Comparison of ENCODE assay signal across 26 mouse cellular contexts in genomic region chr2:3645741-3646140, GRCm38 (mm10).
A peak's percentile ranks its signal among the peaks of the same experiment; 100 is the strongest.
DNase-seq lines count a peak whose midpoint lies in the region; ATAC-seq and TF ChIP-seq lines count a peak whose summit lies in the region.
"Had no signal": no experiment of that assay in that cellular context is flagged by ENCODE, and none has a peak within 500 bp of the region (broad histone marks: within the 10 kb centered on the region; RNA-seq: fewer than 3 reads in every experiment).

No protein-coding gene starts in this region.

- no peak for TF ChIP-seq POLR2A in MEL (IDR thresholded peaks at IDR 0.05; ENCODE audit: control insufficient read depth in 1 of 2, insufficient read depth in 1 of 2, low read depth in 1 of 2, low read length in 2 of 2, poor library complexity in 1 of 2)
- no peak for TF ChIP-seq POLR2A in bone marrow macrophage, adult 2 months (IDR thresholded peaks at IDR 0.05; ENCODE audit: borderline replicate concordance, low read depth, low read length)
- no peak for TF ChIP-seq POLR2A in cerebellum, adult 2 months (IDR thresholded peaks at IDR 0.05; ENCODE audit: borderline replicate concordance, insufficient read depth, low read length)

- peaks cover 11 to 23% of the 10 kb centered on the region in 2 experiments for H3K4me1 ChIP-seq in MEL (ENCODE audit: control insufficient read depth in 1 of 2, insufficient read depth in 2 of 2, low read length in 2 of 2)
- peaks cover 14% of the 10 kb centered on the region for H3K4me1 ChIP-seq in bone marrow macrophage, adult 2 months (ENCODE audit: control insufficient read depth, insufficient read depth, low read length)
- no peaks in the 10 kb centered on the region for H3K4me1 ChIP-seq in cerebellum, adult 2 months (ENCODE audit: control insufficient read depth, insufficient read depth, low read length)
- H3K4me1 ChIP-seq: forebrain, embryonic 10.5 days; forebrain, embryonic 13.5 days; heart, embryonic 12.5 days; heart, embryonic 15.5 days; hindbrain, embryonic 10.5 days; hindbrain, embryonic 13.5 days; intestine, embryonic 15.5 days had no signal

- no peaks in the 10 kb centered on the region for H3K9me3 ChIP-seq in MEL (replicated peaks; ENCODE audit: insufficient read depth, low read length)
- H3K9me3 ChIP-seq: forebrain, embryonic 10.5 days; forebrain, embryonic 13.5 days; heart, embryonic 12.5 days; heart, embryonic 15.5 days; hindbrain, embryonic 10.5 days; hindbrain, embryonic 13.5 days; intestine, embryonic 15.5 days had no signal

- TF ChIP-seq CTCF in MEL (IDR thresholded peaks at IDR 0.05 in 2 of 3, conservative IDR thresholded peaks at IDR 0.05 in 1 of 3; ENCODE audit: control insufficient read depth in 1 of 3, insufficient read depth in 1 of 3, low read depth in 2 of 3, low read length in 3 of 3, poor library complexity in 1 of 3, severe bottlenecking in 1 of 3): no peak
- no peak for TF ChIP-seq CTCF in bone marrow macrophage, adult 2 months (IDR thresholded peaks at IDR 0.05; ENCODE audit: low read depth, low read length)
- TF ChIP-seq CTCF in cerebellum, adult 2 months (IDR thresholded peaks at IDR 0.05; ENCODE audit: borderline replicate concordance, insufficient read depth, low read depth, low read length): no peak

- no peak for TF ChIP-seq RAD21 in MEL (IDR thresholded peaks at IDR 0.05; ENCODE audit: low read depth, low read length)

- no peaks in the 10 kb centered on the region for H3K79me2 ChIP-seq in MEL (ENCODE audit: control insufficient read depth, insufficient read depth, low read length, poor library complexity)

- H3K27ac ChIP-seq in MEL (ENCODE audit: control insufficient read depth, low read depth, low read length): no peak overlapping the region
- 0 out of 2 replicates have a peak overlapping the region, but pooled peaks have one; percentile 28 for H3K27ac ChIP-seq in bone marrow macrophage, adult 2 months (ENCODE audit: insufficient read depth, low read depth, low read length)
- H3K27ac ChIP-seq in cerebellum, adult 2 months (ENCODE audit: insufficient read depth, low read length): no peak overlapping the region
- H3K27ac ChIP-seq: forebrain, embryonic 10.5 days; forebrain, embryonic 13.5 days; gastrocnemius, adult 2 months; heart, embryonic 15.5 days; hindbrain, embryonic 10.5 days; hindbrain, embryonic 13.5 days; intestine, embryonic 15.5 days had no signal

- H3K27me3 ChIP-seq in MEL (ENCODE audit: control insufficient read depth in 1 of 2, insufficient read depth in 2 of 2, low read length in 2 of 2): no peaks in the 10 kb centered on the region
- no peaks in the 10 kb centered on the region for H3K27me3 ChIP-seq in cerebellum, adult 2 months (ENCODE audit: control insufficient read depth, insufficient read depth, low read length)
- H3K27me3 ChIP-seq: forebrain, embryonic 13.5 days; heart, embryonic 12.5 days; heart, embryonic 15.5 days; hindbrain, embryonic 13.5 days; intestine, embryonic 15.5 days; Patski had no signal

- H3K9ac ChIP-seq in MEL (ENCODE audit: control insufficient read depth, low read depth, low read length, poor library complexity, severe bottlenecking): no peak overlapping the region
- H3K9ac ChIP-seq: forebrain, embryonic 13.5 days; heart, embryonic 12.5 days; heart, embryonic 15.5 days; hindbrain, embryonic 13.5 days; intestine, embryonic 15.5 days had no signal

- no peak for DNase-seq in MEL (ENCODE audit: low read depth, low spot score)
- DNase-seq in frontal cortex, adult 2 months (ENCODE audit: extremely low spot score in 1 of 2, low spot score in 1 of 2): no peak
- no peak for DNase-seq in right cerebral cortex, postnatal 10 days (ENCODE audit: low spot score in 2 of 2)
- no peak for DNase-seq in cerebellum, adult 2 months
- DNase-seq: adrenal gland, adult 2 months; adrenal gland, postnatal 14 days; cerebellum, adult 11 months; cerebellum, adult 8-10 months; cerebellum, postnatal 10 days; cerebellum, postnatal 36 days; gastrocnemius, adult 2 months; gastrocnemius, postnatal 14 days; heart, adult 18-20 months; heart, postnatal 10 days; heart, postnatal 36 days had no signal

- ATAC-seq in megakaryocyte, adult 5-6 weeks (ENCODE audit: poor library complexity, severe bottlenecking): peak; percentile 75
- ATAC-seq: forebrain, embryonic 13.5 days; forebrain, embryonic 16.5 days; intestine, embryonic 15.5 days; Patski had no signal

- WGBS in cerebellum, adult 2 months: 99% methylated on average over 4 of the region's 4 CpGs

- peak; percentile 38 to 47; a peak in 2 of 4 replicates for TF ChIP-seq EP300 in MEL (IDR thresholded peaks at IDR 0.05; ENCODE audit: low read depth in 1 of 2, low read length in 2 of 2)

- no peak overlapping the region for H3K4me3 ChIP-seq in MEL (ENCODE audit: control insufficient read depth in 1 of 2, insufficient read depth in 1 of 2, low read depth in 2 of 2, low read length in 2 of 2)
- no peak overlapping the region for H3K4me3 ChIP-seq in bone marrow macrophage, adult 2 months (ENCODE audit: insufficient read depth, low read length)
- no peak overlapping the region for H3K4me3 ChIP-seq in cerebellum, adult 2 months (replicated peaks; ENCODE audit: insufficient read depth, low read depth, low read length)
- H3K4me3 ChIP-seq: forebrain, embryonic 10.5 days; forebrain, embryonic 13.5 days; gastrocnemius, adult 2 months; heart, embryonic 12.5 days; heart, embryonic 15.5 days; hindbrain, embryonic 10.5 days; hindbrain, embryonic 13.5 days; intestine, embryonic 15.5 days had no signal

- H3K36me3 ChIP-seq in MEL (ENCODE audit: control insufficient read depth in 1 of 2, insufficient read depth in 2 of 2, low read length in 2 of 2): peaks cover 0 to 13% of the 10 kb centered on the region in 2 experiments; a peak in 2 of 4 replicates
- H3K36me3 ChIP-seq: forebrain, embryonic 10.5 days; heart, embryonic 12.5 days; heart, embryonic 15.5 days; hindbrain, embryonic 10.5 days; hindbrain, embryonic 13.5 days; intestine, embryonic 15.5 days had no signal

TF ChIP-seq in MEL, 35 proteins besides CTCF, POLR2A, EP300 and RAD21:
- TF ChIP-seq ETS1 (IDR thresholded peaks at IDR 0.05; ENCODE audit: low read depth, low read length): 0 out of 2 replicates have a peak, but pooled peaks have one; percentile 11
- no peak for TF ChIP-seq TCF12 (IDR thresholded peaks at IDR 0.05; ENCODE audit: low read depth, low read length)
- no peak for TF ChIP-seq GATA1 (IDR thresholded peaks at IDR 0.05; ENCODE audit: low read depth, low read length)
- TF ChIP-seq ELF1 (IDR thresholded peaks at IDR 0.05; ENCODE audit: low read depth, low read length): peak; percentile 29; the same call in 1 of the 2 replicates
TF ChIP-seq in MEL: peak in this region for 2.
